Mouse (Mus musculus): ENCODE results near the gene Gm20696. TPM values are rescaled to one million over a fixed set of nuclear protein-coding genes. Genes with fewer than 3 reads are reported as not detected.

Gm20696 gene
- 3.0 and 3.2 TPM in 2 replicates for polyA plus RNA-seq (2016; fragmentation: Nextera tagmentation; extraction: Ambion mirVana)

- peak; percentile 82 for DNase-seq (ENCODE audit: low spot score)
- Histone ChIP-seq H3K4me1 (replicated peaks) (peaks cover 64% of the 10 kb centered on the region), H3K36me3 (no peaks in the 10 kb centered on the region), H3K27me3 (ENCODE audit: insufficient read depth, poor library complexity, severe bottlenecking) (peaks cover 59% of the 10 kb centered on the region), H3K27ac (peak within 1 kb of the TSS; percentile 96), H3K4me3 (peak within 1 kb of the TSS; percentile 88), H3K9me3 (no peaks in the 10 kb centered on the region)
- under 1% methylated on average over 75 of the region's 75 CpGs for WGBS
Measured at GRCm38 (mm10) chr6:99666318-99667171, at the start of gene Gm20696, which contains the start of gene Eif4e3. Gene Gm20696, minus strand, starts transcription at chr6:99666797. Gene Eif4e3, minus strand, starts transcription at chr6:99666771.

GRCm38 (mm10) chr6:99715913-99716312 is 49.3 kb upstream of the Gm20696 start:
- WGBS: 77% methylated on average over 6 of the region's 6 CpGs
- no peaks in the 10 kb centered on the region for H3K9me3 ChIP-seq
- H3K4me3 ChIP-seq: no peak overlapping the region
- no peak overlapping the region for H3K27ac ChIP-seq
- H3K27me3 ChIP-seq (ENCODE audit: insufficient read depth, poor library complexity, severe bottlenecking): peaks cover 19% of the 10 kb centered on the region
- H3K36me3 ChIP-seq: no peaks in the 10 kb centered on the region
- no peaks in the 10 kb centered on the region for H3K4me1 ChIP-seq (replicated peaks)
- no peak for DNase-seq (ENCODE audit: low spot score)

GRCm38 (mm10) chr6:99715191-99715590 is 48.6 kb upstream of the Gm20696 start:
- H3K27ac ChIP-seq: no peak overlapping the region
- no peaks in the 10 kb centered on the region for H3K9me3 ChIP-seq
- no peak for DNase-seq (ENCODE audit: low spot score)
- no peaks in the 10 kb centered on the region for H3K36me3 ChIP-seq
- H3K4me3 ChIP-seq: no peak overlapping the region
- H3K4me1 ChIP-seq (replicated peaks): no peaks in the 10 kb centered on the region
- 63% methylated on average over 6 of the region's 6 CpGs for WGBS
- H3K27me3 ChIP-seq (ENCODE audit: insufficient read depth, poor library complexity, severe bottlenecking): peaks cover 19% of the 10 kb centered on the region

- 83% methylated on average over 5 of the region's 5 CpGs for WGBS
- Histone ChIP-seq H3K27ac (no peak overlapping the region), H3K4me3 (no peak overlapping the region), H3K36me3 (no peaks in the 10 kb centered on the region), H3K4me1 (replicated peaks) (no peaks in the 10 kb centered on the region), H3K27me3 (ENCODE audit: insufficient read depth, poor library complexity, severe bottlenecking) (peaks cover 19% of the 10 kb centered on the region), H3K9me3 (no peaks in the 10 kb centered on the region)
- DNase-seq (ENCODE audit: low spot score): no peak
Measured at GRCm38 (mm10) chr6:99713256-99713655, 46.7 kb upstream of the Gm20696 start.

GRCm38 (mm10) chr6:99711576-99712101 is 45.0 kb upstream of the Gm20696 start:
- Histone ChIP-seq H3K9me3 (no peaks in the 10 kb centered on the region), H3K4me1 (replicated peaks) (no peaks in the 10 kb centered on the region), H3K27ac (no peak overlapping the region), H3K4me3 (no peak overlapping the region), H3K27me3 (ENCODE audit: insufficient read depth, poor library complexity, severe bottlenecking) (peaks cover 19% of the 10 kb centered on the region), H3K36me3 (no peaks in the 10 kb centered on the region)
- 75% methylated on average over 11 of the region's 11 CpGs for WGBS
- no peak for DNase-seq (ENCODE audit: low spot score)

- 0 out of 2 replicates have a peak, but pooled peaks cover 5% of the 10 kb centered on the region for H3K4me1 ChIP-seq (replicated peaks)
- H3K9me3 ChIP-seq: no peaks in the 10 kb centered on the region
- H3K36me3 ChIP-seq: no peaks in the 10 kb centered on the region
- 75% methylated on average over 3 of the region's 3 CpGs for WGBS
- no peak overlapping the region for H3K4me3 ChIP-seq
- H3K27ac ChIP-seq: no peak overlapping the region
- DNase-seq (ENCODE audit: low spot score): no peak
- H3K27me3 ChIP-seq (ENCODE audit: insufficient read depth, poor library complexity, severe bottlenecking): peaks cover 29% of the 10 kb centered on the region
Measured at GRCm38 (mm10) chr6:99700484-99700883, 33.9 kb upstream of the Gm20696 start.

GRCm38 (mm10) chr6:99692916-99693841 is 26.6 kb upstream of the Gm20696 start:
- H3K27ac ChIP-seq: peak overlapping the region; percentile 89
- H3K4me3 ChIP-seq: peak overlapping the region; percentile 77
- H3K27me3 ChIP-seq (ENCODE audit: insufficient read depth, poor library complexity, severe bottlenecking): peaks cover 92% of the 10 kb centered on the region
- H3K9me3 ChIP-seq: no peaks in the 10 kb centered on the region
- peaks cover 23% of the 10 kb centered on the region for H3K4me1 ChIP-seq (replicated peaks)
- under 1% methylated on average over 110 of the region's 110 CpGs for WGBS
- H3K36me3 ChIP-seq: no peaks in the 10 kb centered on the region
- peak; percentile 28 for DNase-seq (ENCODE audit: low spot score)

GRCm38 (mm10) chr6:99692206-99692915 is 25.8 kb upstream of the Gm20696 start, which contains the start of gene Gpr27:
Gene Gpr27, plus strand, starts transcription at chr6:99692679.
- H3K4me1 ChIP-seq (replicated peaks): peaks cover 23% of the 10 kb centered on the region
- DNase-seq (ENCODE audit: low spot score): peak; percentile 70
- no peaks in the 10 kb centered on the region for H3K36me3 ChIP-seq
- WGBS: under 1% methylated on average over 109 of the region's 112 CpGs
- H3K27me3 ChIP-seq (ENCODE audit: insufficient read depth, poor library complexity, severe bottlenecking): peaks cover 84% of the 10 kb centered on the region
- H3K4me3 ChIP-seq: peak within 1 kb of the TSS; percentile 77
- peak within 1 kb of the TSS; percentile 89 for H3K27ac ChIP-seq
- no peaks in the 10 kb centered on the region for H3K9me3 ChIP-seq

GRCm38 (mm10) chr6:99691666-99692205 is 25.1 kb upstream of the Gm20696 start:
- 6% methylated on average over 25 of the region's 25 CpGs for WGBS
- Histone ChIP-seq H3K4me1 (replicated peaks) (peaks cover 23% of the 10 kb centered on the region), H3K36me3 (no peaks in the 10 kb centered on the region), H3K9me3 (no peaks in the 10 kb centered on the region), H3K27ac (peak overlapping the region; percentile 89), H3K4me3 (peak overlapping the region; percentile 77), H3K27me3 (ENCODE audit: insufficient read depth, poor library complexity, severe bottlenecking) (peaks cover 80% of the 10 kb centered on the region)
- peak; percentile 16 for DNase-seq (ENCODE audit: low spot score)

GRCm38 (mm10) chr6:99688513-99688912 is 21.9 kb upstream of the Gm20696 start:
- H3K36me3 ChIP-seq: no peaks in the 10 kb centered on the region
- H3K27me3 ChIP-seq (ENCODE audit: insufficient read depth, poor library complexity, severe bottlenecking): peaks cover 48% of the 10 kb centered on the region
- no peaks in the 10 kb centered on the region for H3K9me3 ChIP-seq
- H3K27ac ChIP-seq: no peak overlapping the region
- no peak overlapping the region for H3K4me3 ChIP-seq
- DNase-seq (ENCODE audit: low spot score): no peak
- peaks cover 16% of the 10 kb centered on the region for H3K4me1 ChIP-seq (replicated peaks)
- WGBS: 87% methylated on average over 6 of the region's 6 CpGs

- Histone ChIP-seq H3K4me3 (no peak overlapping the region), H3K36me3 (no peaks in the 10 kb centered on the region), H3K27me3 (ENCODE audit: insufficient read depth, poor library complexity, severe bottlenecking) (peaks cover 12% of the 10 kb centered on the region), H3K9me3 (no peaks in the 10 kb centered on the region), H3K4me1 (replicated peaks) (no peaks in the 10 kb centered on the region), H3K27ac (no peak overlapping the region)
- no peak for DNase-seq (ENCODE audit: low spot score)
- whole genome bisulfite sequencing: 55% methylated on average over 5 of the region's 5 CpGs
Measured at GRCm38 (mm10) chr6:99684899-99685298, 18.3 kb upstream of the Gm20696 start.

- Histone ChIP-seq H3K36me3 (no peaks in the 10 kb centered on the region), H3K27ac (no peak overlapping the region), H3K4me3 (no peak overlapping the region), H3K9me3 (no peaks in the 10 kb centered on the region), H3K4me1 (replicated peaks) (no peaks in the 10 kb centered on the region), H3K27me3 (ENCODE audit: insufficient read depth, poor library complexity, severe bottlenecking) (0 out of 2 replicates have a peak, but pooled peaks cover 7% of the 10 kb centered on the region)
- DNase-seq (ENCODE audit: low spot score): no peak
- 86% methylated on average over 5 of the region's 5 CpGs for WGBS
Measured at GRCm38 (mm10) chr6:99683974-99684373, 17.4 kb upstream of the Gm20696 start.
